Mouse (Mus musculus): Measurements from ENCODE around the gene Rmnd5b.
"Not testable (repeated sequence)": the region's sequence is repeated elsewhere in the genome, so short reads cannot be mapped to it uniquely, and the experiment has no call there.

Rmnd5b gene

DNA sequence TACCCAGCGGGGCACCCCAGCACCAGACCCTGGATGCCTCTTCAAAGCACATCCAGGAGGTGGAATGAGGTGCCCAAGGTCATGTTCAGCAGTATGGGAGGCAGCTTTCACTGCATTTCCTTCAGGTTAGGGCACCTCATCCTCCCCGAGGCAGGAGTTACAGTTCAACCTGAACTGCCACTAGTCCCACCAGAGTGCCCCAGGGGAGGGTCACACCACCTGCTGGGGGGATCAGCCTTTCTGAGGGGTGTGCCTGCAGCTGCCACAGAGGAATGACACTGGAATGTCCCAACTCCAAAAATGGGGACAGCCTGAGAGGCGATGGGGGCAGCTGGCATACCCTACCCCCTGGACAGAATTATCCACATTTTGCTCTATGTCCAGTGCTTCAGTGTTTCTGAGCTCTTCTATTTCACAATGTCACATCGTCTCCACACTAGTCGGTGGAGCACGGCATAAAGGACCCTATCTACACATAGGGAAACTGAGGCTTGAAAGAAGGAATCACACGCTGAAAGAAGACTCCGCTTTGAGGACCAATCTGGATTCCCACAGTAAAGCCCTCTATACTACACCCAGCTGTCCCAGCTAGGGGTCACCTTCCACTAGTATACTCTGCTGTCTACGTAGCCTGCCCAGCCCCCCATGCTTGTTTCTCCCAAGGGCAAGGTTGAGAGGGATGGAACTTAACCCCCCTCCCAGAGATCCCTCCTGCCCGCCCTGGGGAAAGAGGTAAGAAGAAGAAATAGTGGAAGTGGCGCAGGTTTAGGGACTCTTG is 13.6 kb upstream of the Rmnd5b start:
- no peak for DNase-seq (ENCODE audit: low spot score)

DNA sequence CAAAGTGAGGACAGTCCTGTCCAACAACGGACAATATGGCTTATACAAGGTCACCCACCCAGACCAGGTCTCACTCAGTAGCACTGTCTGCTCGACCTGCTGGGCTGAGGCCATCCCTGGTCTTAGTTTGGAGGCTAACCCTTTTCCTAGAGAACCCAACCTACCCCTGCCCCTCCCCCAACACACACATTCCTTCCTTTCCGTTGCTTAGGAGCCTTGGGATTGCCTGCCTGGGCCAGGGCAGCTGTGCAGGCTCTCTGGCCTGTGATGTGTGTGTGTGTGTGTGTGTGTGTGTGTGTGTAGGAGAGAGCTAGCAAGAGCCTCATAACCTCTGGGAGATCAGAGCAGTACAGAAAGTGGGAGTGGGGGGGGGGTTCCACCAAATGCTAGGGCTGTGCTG is 12.9 kb upstream of the Rmnd5b start:
- DNase-seq (ENCODE audit: low spot score): peak; percentile 53

DNA sequence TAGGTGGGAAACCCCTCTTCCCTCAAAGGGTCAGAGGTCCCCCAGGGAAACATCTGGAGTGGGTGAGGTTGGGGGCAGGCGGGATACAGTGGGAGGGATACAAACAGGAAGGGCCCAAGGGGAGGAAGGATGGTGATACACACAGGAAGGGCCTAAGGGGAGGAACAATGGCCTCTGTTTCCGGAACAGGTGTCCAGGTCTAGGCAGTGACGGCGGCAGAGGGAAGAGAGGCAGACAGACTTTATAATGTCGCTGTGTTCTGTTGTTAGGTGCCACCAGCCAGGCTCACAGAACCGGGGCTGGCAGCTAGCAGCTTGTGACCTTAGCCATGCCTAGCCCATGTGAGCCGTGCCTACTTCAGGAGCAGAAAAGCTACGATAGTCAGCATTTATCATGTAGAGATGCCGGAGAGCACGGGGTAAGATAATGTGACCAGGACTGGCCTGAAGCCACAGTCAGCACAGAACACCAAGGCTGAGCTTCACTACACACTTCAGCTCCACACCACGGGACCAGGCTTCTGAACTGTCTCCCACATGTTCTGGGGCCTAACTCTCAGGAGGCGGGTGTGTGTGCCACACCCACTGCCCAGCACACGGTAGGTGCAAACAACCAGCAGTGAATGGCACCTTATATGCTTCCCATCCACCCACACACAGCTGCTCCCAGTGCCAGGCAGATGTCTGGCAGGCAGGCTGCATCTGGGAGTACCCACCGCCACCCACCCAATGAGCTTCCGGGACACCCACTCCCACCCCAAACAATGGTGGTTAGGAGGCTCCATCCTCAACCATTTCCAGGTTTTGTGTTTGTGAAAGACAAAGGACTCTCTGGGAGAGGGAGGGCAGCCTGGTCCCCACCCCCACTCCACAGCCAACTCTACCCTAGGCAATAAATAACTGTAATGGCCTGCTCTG is 11.3 kb upstream of the Rmnd5b start:
- peak; percentile 22 for DNase-seq (ENCODE audit: low spot score)

DNA sequence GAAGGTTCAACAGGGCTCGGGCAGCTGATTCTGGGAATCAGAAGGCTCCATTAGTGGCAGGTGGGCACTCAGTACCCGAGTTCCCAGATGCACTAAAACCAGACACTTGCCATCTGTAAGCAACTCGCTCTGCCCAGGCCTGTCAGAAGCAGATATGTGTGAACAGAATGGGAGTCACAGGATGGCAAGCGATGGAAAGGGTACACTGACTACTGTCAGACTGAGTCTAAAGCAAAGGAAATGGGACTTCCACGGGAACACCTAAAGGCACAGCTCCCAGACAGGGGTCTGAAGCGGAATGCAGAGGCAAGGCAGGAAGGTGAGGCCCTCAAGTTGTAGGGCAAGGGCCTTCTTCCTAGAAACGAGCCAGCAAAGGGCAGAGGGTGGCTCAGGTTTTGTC is 10.5 kb upstream of the Rmnd5b start:
- DNase-seq (ENCODE audit: low spot score): no peak

DNA sequence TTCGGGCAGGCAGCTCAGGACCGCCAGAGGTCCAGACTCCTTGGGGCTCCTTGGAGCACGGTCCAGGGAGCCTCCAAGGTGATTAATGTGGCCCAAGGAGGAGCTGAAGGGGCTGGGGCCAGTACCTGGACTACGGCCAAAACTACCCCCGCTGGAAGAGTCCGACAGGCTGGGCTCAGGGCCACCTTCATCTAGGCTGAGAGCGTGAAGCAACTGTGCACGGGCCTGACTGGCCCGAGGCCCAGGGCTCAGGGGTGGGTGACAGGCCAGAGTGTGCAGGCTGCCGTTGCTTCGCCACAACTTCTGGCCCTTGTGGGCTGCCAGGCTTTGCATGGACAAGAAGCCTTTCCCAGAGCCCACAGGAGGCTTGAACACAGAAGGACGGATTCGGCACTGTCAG is 9.6 kb upstream of the Rmnd5b start:
- no peak for DNase-seq (ENCODE audit: low spot score)

DNA sequence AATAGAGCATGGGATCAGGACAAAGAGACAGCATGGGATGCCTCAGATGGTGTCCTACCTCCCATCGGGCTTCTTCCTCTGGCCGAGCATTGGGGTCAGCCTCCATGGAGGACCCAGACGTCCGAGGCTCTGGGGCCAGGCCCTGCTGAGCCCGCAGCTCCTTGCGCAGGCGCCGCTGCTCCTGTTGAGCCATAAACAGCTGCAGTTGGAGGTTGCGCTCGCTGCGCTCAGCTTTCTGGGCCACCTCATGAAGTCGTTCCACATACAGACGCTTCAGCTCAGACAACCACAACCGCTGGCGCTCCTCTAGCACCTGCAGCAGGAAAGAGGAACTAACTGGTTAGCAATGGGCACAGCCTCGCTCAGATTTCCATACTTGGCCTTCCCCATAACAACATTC is 8.5 kb upstream of the Rmnd5b start:
- DNase-seq (ENCODE audit: low spot score): no peak

DNA sequence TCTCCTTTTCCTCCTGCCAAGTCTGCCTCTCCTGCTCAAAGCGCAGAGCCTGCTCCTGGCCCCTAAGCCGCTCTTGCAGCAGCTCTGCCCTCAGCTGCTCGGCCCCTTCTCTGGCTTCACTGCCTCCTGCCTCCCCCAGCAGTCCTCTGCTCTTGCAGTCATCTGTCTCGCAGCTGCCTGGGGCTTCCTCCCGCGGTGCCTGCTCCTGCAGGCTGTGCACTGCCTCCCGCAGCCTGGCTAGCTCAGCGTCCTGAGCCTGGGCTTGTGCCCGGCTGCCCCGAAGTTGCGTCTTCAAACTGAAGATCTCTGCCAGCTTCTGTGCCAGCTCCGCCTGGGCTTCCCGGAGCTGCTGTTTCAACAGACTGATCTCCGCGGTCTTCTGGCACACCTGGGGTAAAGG is 8.1 kb upstream of the Rmnd5b start:
- no peak for DNase-seq (ENCODE audit: low spot score)

DNA sequence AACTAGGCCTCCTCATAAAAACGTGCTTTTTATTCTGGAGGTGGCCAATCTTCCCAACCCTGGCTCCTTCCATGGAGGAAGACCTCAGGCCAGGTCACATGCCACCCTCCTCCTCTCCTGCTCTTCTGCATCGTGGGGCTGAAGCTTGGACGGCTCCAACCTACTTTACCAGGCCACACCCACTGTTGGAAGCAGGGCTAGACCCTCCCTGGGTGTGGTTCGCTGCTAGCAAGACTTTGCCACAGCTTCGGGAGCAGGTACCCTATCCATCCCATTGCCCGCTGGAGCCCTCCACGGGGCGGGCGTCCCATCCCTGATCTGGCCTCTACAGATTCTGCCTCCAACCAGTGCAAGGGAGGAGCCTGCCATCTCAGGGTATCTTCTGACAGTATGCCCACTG is 7.5 kb upstream of the Rmnd5b start:
- DNase-seq (ENCODE audit: low spot score): no peak

DNA sequence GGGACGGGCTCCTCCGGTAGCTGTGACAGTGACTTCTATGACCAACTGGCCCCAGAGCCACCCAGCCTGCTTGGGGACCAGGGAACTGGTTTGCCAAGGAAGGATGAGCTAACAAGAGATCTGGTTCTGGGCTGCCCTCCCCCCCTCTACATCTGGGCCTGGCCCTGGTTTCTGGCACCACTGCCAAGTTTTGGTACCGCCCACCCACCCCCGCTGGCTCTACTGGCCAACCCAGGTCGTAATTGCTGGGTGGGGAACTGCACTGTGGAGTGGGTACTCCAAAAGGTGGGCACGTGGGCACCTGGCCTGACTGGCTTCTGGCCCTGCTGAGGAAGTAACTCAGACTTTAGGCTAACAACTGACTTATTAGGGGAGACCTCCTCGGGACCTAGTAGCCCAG is 5.1 kb upstream of the Rmnd5b start:
- DNase-seq (ENCODE audit: low spot score): no peak

DNA sequence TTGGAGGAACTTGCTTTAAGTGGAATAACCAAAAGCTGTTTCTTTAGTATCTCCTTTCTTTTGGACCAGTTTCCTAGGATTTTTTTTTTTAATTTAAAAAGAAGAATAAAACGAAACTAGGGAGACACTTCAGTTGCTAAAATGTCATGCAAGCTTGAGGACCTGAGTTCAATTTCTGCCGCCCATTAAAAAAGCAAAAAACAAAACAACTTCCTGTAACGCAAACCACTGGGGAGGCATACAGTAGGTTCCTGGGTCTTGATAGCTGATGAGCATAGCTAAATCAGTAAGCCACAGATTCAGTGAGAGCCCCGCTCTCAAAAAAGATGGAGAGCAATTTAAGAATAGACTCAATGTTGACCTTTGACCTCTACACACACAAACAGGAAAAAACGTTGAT is 2.8 kb upstream of the Rmnd5b start:
- DNase-seq (ENCODE audit: low spot score): no peak

DNA sequence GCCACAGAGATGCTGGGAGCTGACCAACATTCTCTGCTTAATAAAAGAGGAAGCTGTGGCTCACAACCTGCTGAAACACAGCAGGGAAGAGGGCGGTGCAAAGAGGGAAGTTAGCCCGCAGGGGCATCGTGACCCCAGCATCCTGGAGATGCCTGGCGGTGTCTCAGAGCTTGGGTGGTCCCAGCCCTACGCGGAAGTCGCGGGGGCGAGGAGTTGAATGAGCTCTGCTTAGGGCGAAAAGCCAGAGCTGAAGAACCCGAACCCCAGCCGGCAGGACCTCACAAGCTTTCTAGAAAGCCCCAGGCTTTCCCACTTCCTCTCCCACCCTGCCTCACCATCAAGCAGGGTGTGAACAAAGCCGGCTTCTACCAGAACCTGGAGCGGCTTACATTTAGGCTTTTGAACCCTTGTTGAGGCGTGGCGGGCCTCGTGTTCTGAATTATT is 2.3 kb upstream of the Rmnd5b start:
- peak; percentile 36 for DNase-seq (ENCODE audit: low spot score)

DNA sequence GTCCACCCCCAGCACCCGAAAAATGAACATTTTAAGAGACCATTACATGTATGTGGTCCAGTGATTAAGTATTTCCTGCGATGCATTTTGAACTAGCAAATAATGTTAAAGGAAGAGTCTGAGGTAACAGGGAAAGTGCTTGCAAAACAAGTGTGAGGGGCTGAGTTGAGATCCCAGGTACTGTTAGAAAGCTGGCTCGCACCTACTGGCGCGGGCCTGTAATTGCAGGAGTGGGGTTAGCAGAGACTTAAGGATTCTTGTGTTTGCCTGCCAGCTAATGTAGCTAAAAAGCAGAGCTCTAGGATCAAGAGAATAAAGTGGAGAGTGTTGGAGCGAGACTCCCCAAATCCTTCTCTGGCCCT is 608 bp upstream of the Rmnd5b start:
- DNase-seq (ENCODE audit: low spot score): peak; percentile 77

DNA sequence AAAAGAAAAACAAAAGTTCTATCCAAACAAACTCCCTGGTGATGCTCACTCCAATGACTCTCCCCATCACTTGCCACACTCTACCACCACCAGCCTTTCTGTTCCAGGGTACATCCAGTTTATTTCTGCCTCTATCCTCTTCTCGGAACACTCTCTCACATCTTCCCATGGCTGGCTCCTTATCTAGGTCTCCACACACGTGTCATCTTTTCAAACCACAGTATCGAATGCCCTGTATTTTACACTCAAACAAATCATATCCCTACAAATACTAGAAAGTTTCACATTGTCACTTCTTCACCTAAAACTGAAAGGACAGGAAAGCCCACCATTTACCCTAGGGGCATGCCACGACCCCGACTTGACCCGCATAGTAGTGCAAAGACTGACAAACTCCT is 570 bp downstream of the Rmnd5b start:
- DNase-seq (ENCODE audit: low spot score): no peak

DNA sequence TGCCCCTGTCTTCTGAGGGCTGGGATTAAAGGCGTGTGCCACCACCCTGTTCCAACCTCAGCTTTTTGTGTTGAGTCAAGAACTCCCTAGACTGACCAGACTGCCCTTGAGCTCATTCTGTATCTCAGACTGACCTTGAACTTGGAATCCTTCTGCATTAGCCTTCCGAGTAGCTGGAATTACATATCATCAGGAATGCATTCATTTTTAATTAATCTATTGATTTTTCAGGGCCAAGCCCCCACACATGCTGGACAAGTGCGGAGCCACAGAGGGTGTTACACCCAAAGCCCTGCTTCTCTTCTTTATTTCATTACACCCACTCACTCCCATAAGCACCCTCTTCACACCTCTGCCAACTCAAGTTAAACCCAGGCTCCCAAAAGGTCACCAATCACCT is 2.0 kb downstream of the Rmnd5b start:
- DNase-seq (ENCODE audit: low spot score): no peak

DNA sequence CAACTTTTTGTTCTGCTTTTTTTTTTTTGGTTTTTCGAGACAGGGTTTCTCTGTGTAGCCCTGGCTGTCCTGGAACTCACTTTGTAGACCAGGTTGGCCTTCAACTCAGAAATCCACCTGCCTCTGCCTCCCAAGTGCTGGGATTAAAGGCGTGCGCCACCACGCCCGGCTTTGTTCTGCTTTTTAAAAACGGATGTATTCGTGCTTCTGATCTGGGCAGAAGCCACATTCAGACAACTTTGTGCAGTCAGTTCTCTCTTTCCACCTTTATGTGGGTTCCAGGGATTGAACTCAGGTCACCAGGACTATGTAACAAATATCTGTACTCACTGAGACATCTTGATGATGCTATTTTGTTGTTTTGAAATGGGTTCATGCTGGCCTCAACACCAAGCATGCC is 2.5 kb downstream of the Rmnd5b start:
- DNase-seq (ENCODE audit: low spot score): not testable (repeated sequence)

DNA sequence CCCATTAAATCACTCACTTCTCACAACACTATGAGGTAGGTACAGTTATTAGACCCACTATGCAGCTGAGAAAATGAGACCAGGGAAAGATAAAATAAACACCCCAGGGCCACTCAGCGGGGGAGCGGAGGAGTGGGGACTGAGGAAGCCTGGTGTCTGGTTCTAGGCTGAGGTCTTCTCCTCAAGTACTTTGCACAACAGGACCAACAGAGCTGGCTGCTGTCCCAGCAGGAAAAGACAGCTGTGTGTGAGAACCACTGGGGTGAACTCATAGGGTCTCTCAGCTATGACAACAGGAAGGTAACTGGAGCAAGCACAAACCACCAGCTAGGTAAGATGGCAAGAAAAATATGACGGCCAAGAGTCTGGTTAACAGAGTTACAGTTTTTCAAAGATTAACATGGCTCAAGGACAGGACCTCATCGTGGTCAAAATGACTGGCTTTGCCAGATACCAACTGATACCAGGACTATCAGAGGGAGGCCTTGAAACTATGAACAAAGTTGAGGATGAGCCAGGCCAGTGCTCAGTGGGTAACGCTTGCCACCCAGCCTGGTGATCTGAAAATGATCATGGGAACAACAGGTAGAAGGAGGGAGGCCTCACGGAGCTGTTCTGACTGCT is 3.5 kb downstream of the Rmnd5b start:
- DNase-seq (ENCODE audit: low spot score): no peak

DNA sequence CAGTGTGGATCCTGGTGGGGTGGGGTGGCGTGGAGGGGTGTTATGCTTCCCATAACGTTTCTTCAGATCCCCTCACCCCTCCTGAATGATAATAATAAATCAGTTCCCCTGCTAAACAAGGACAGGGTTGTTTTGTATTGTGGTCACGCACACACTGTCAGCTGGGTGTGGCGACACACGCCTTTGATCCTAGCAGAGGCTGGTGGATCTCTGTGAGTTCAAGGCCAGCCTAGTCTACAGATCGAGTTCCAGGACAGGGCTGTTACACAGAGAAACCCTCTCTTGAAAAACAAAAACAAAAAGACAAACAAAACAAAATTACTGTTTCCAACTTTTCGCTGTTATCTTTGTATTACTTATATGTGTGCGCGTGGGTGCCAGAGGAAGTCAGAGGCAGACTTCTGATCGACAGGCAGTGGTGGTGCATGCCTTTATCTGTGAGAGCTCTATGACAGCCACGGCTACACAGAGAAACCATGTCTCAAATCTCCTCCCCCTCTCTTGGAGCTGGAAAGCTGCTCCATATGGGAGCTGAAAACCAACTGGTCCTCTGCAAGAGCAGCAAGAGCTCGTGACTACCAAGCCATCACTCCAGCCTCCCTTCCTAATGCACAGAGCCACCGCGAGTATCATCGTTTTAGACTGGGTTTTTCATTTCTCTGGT is 5.9 kb downstream of the Rmnd5b start:
- no peak for DNase-seq (ENCODE audit: low spot score)

DNA sequence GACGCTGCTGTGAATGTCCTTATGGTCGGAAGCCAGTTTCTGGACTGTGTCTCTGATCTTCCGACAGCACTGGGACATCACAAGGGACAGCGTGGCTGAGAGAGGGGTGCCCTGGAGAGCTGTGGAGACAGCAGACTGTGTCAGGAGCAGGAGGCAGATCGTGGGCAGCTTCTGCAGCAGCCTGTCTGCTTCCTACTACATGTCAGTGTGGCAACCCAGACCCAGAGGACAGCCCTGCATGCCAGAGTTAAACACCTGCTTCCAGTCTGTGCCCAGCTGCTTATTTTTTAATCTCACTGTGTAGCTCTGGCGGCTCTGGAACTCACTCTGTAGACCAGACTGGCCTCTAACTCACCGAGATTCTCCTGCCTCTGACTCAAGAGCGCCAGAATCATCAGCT is 7.8 kb downstream of the Rmnd5b start:
- DNase-seq (ENCODE audit: low spot score): no peak

DNA sequence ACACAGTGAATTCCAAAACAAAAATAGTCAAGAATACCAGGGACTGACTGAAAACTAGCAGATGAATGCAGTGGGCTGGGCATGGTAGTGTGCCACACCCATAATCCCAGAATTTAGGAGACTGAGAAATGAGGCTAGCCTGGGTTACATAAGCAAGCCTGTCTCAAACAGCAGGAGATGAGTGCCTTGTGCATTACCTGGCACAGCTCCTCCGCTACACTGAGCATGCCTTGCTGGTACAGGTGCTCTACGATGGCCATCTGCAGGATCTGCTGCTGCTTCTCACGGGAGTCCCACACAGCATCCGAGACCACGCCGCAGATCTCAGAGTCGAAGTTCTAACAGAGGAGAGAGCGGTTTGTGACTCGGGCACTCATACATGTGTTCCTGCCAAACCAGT is 8.3 kb downstream of the Rmnd5b start:
- no peak for DNase-seq (ENCODE audit: low spot score)

DNA sequence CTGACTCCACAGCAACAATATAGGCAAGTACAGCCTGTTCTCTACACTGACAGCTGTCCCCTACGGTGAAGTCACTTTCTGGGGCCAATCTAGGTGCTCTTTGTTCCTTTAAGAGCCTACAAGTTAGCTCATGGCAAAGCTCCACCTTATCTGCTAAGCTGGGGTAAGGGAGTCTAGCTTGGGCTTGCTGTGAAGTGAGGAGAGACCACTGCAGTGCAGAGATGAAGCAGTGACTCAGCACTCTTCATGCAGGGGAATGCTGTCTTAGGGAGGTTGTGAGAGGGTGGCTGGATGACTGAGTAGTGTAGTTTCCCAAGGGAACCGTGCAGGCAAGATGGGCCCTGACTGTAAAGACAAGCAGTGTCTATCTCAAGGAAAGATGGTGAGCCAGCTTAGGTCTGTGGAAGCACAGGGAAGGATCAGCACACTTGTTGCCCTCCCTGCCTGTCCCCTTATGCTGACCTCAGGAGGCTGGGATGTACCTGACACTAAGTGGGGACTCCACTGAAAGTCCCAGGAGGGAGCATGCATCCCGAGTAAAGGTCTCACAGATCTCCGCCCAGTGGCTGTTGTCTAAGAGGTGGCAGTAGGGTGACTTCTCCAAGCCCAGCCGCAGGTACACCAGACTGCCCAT is 10.4 kb downstream of the Rmnd5b start:
- peak; percentile 47 for DNase-seq (ENCODE audit: low spot score)

DNA sequence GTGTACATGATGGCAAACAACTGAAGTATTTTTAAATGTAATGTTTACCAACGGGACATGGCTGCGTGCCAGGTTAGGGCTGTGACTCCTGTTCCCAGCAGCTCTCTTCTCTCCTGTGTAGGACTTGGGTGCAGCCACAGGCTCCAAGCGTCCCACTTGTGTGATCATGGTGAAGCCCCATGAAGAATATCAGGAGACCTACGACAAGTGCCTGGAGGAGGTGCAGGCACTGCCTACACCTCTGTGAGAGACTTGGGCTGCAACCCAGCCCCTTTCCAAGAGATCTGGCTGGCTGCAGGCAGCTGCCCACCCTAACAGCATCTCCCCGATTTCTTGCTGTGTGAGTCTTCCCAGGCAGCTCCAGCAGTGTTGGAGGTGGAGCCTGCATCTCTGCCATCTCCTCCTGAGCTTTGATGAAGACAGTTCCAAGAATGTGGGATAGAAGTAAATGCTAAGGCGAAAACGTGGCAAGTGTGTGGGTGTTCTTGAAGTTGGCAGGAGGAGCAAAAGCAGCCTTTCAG is 12.7 kb downstream of the Rmnd5b start:
- no peak for DNase-seq (ENCODE audit: low spot score)

DNA sequence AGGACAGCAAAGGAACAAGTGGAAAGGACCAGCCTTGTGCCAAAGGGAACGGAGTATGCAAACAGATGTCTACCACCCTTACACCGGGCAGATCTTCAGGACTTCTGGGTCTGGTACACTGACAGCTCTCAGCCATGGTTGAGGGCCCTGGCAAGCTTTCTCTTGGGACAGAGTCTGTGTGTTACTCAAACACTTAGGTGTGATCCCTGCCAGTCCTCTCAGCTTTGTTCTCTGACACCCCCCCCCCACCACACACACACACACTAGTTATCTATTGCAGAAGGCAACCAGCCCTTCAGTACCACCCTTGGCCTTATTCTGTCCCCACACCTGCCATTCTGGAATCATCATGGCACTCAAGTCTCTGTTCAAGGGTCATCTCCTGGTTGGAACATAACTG is 13.9 kb downstream of the Rmnd5b start:
- DNase-seq (ENCODE audit: low spot score): no peak

Measured in yolk sac, embryonic 10.5 days (tissue).